Mouse (Mus musculus) lung, postnatal 4 days (tissue): ENCODE data around the gene Scin.
"Not testable (repeated sequence)": the region's sequence is repeated elsewhere in the genome, so short reads cannot be mapped to it uniquely, and the experiment has no call there.

Experiments used
- DNase-seq, 2 experiments: peaks; one replicate each; pipeline ENCODE4 v3.0.0; 2021

Scin gene

DNA sequence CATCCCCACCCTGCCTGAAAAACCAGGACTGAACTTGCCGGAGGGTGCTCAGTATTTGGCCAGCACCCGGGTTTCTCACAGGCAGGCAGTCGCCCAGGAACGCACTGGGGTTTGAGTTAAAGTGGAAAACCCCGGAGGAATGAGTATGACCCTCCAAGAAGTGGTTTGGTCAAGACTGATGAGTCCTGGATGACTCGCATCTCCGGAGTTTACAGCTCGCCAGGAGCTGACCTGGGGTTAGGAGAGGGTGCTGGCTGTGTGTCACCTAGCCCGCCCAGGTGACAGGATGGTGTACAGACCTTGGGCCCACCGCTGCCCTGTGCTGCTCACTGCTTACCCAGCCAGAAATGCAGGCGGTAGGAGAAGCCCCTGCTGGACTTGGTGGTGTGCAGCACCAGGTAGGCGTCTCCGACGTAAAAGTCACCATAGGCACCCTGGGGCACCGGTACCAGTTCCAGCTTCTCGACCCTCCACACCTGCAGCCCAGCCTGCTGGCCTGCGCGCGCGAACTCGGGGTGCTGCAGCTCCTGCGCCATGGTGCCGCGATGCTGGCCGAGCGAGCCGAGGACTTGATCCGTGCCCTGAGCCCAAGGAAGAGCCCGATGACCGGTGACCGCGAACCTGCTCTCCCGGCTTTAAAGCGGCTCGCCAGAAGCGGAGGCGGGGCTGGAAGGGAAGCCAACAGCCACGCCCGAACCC lies at the start of gene Scin:
Gene Scin, minus strand, starts transcription at position 656 of the 699 bp plus-strand sequence.
- DNase-seq: peak in 1 of 2 experiments; percentile 22

DNA sequence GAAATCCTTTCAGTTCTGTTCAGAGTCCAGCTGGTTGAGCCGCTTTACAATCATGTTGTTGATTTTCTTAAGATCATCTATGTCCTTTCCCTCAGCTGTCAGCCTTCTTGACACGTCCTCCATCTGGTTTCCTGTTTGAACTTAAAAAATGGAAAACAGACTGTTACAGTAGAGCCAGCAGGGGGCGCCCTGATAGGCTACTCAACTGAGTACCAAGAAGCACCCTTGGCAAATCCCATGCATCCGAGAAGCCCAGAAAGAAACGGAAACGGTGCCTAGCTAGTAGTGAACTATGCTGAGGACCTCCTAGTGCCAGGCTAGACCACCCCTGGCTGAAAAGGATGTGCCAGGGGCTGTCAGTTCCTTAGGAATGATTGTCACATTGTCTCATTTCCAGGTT lies 43.1 kb upstream of the Scin start:
- peak in 1 of 2 experiments; percentile 24 for DNase-seq

DNA sequence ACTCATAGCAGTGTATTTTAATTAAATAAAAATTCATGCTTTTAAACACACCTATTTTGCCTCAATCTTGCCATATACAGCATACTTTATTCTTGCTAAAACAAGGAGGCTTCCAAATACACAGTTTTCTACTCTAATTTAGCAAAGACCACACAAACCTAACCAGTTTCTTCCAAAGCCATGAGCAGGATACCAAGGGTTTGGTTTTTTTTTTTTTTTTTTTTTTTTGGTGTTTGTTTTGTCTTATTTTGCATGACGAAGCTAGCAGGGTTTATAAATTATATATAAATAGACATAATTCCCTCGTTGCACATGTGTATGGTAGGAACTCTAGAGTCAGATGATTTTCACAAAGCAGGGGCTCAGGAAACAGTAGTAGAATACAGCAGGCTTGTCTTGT lies 42.1 kb upstream of the Scin start:
- DNase-seq: no peak

DNA sequence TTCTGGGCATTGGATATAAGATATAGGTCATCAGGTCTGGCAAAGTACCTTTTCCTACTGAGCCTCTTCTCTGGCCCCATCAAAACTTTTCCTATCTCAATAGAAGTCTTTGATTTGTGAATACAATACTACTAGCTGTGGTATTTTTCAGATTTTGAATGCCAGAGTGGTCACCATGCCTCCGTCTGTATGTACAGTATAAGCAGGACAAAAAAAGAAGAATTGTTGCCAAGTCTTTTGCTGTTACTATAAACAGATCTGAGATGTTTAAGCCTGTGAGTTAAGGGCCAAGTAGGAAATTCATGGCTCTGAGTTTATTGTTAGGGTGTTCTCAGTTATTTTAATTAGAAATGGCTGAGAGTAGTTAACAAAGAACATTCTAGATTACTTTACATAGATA lies 41.1 kb upstream of the Scin start:
- DNase-seq: not testable (repeated sequence)

DNA sequence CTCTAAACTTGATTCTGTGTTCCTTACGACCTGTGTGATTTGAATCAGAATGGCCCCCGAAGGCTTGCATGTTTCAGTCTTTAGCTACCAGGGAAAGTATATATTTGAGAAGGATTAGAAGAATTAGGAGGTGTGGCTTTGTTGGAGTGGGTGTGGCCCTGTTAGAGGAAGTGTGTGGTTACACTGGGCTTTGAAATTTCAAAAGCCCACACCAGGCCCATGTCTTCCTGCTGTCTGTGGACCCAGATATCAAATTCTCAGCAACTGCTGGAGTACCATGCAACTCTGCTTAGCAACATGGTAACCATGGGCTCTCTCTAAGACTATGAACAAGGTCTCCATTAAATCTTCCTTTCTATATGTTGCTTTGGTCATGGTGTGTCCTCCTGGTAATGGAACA lies 37.6 kb upstream of the Scin start:
- DNase-seq: no peak

DNA sequence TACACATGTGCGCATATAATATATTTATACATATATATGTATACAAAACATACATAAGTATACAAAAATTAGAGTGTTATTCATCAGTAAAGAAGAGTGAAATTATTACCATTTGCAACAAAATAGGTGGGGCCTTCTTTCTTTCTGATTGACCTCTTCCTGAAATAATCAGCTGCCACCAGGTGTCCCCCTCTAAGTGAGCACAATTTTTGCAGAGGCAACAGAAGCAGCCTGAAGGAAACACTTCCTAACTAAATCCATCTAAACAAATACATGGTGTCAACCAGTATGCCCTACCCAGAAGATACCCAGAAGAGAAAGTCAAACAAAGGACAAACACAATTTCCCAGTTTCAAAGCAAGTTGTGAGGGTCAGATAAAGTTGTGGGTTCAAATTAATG lies 35.6 kb upstream of the Scin start:
- DNase-seq: no peak

DNA sequence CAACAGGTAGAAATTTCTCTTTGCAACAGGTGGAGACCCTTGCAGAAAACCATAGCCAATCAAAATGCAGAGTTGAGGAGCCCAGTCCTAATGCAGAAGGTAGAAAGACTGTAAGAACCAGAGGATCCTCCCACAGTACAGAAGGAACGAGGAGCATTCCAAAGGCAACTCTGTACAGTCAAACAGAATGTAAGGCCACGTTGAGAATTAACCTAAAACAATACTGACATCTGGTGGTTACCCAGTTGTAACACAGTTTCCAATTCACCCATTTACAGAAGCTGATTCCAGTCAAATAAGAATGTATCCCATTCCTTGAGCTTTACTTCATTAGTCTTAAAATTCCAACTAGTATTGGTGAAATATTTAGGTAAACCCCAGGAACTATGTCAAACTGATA lies 30.6 kb upstream of the Scin start:
- DNase-seq: no peak

DNA sequence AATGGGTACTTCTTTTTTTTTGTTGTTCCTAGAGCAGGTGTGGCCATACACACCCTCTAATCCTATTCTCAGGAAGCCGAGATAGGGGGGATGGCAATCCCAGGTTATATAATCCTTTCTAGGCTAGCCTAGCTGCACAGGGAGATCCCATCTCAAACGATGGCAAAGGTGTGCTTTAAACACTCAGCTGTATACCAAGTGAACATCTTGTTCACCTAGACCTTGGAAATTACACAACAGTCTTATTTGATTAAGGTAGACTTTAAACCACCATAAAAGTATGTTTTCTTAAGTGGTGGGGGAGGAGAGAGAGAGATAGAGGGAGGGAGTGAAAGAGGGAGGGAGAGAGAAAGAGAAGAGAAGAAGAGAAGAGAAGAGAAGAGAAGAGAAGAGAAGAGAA lies 26.7 kb upstream of the Scin start:
- no peak for DNase-seq

DNA sequence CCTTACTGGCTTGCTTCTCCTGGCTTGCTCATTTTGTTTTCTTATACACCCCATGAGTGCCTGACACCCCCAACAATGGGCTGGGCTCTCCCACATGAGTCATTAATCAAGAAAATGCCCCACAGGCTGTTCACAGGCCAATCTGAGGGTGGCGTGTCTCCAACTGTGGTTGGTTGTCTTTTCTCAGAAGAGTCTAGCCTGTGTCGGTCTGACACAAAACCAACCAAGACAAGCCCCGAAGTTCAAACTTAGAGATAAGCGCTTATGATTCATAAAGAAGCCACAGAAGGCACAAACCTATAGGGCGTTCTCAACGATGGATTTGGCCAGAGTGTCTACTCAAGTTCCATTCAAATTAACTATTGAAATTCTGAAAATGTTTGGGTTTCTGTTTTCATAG lies 20.2 kb upstream of the Scin start:
- no peak for DNase-seq

DNA sequence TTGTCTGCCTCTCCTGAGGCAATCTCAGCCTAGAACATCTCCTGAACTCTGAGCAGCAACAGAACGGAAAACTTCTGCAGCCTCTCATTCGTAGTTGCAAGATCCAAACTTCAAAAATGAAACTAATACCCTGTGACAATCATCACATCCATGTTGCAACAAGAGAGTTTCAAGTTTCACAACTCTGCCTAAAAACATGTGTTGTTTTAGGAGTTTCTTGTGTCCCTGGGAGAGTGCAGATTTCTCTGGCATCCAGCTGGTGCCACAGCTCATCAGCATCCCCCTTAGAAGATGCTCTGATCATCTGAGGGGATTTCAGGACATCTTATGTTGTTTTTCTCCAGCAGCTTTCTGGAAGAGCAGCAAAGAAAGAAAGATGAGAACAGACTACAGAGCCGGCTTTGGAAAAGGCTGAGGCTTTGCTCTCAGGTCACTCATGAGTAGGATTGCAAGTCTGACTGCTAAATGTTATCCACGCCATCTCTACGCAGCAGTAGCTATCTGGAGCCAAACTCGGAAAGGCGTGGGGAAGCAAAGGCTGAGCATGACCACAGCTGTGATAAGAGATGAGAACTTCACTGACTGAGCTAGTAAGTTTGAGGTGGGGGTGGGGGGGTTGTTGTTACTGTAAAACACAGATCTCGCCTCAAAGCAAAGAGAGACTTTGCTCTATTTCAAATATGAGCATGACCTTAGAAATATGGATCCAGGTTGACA lies 18.5 kb upstream of the Scin start:
- DNase-seq: no peak

DNA sequence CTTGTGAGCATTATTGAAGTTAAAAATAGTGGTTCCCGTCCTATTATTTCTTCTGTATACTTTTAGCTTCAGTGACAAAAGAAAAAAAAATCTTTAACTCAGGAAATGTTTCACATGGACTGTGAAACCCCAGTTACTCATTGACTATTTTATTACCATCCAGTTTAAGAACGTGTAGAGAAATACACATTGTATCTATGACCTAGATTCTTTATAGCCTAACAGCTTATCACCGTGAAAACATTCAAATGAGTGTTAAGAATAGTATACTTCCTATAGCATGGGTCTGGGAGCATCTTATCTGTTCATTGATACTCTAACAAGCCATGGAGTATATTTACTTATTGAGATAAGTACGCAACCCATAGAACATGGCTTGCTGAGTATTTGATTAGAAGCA lies 13.3 kb upstream of the Scin start:
- DNase-seq: no peak

DNA sequence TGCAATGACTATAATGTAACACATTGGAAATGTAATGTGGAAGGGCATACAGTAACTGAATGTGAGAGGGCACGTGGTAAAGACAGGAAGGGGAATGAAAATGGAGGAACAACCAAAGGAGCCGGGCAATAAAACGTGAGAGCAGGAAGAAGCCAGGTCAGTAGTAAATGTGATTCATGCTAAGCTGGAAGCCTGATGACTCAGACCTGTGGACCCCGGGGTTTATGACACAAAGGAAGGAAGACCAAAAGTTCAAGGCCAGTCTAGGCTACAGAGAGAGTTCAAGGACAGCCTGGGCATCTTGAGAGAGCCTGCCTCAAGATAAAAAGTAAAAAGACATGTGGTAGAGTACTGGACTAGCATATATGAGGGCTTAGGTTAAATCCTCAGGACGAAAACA lies 12.5 kb upstream of the Scin start:
- no peak for DNase-seq

DNA sequence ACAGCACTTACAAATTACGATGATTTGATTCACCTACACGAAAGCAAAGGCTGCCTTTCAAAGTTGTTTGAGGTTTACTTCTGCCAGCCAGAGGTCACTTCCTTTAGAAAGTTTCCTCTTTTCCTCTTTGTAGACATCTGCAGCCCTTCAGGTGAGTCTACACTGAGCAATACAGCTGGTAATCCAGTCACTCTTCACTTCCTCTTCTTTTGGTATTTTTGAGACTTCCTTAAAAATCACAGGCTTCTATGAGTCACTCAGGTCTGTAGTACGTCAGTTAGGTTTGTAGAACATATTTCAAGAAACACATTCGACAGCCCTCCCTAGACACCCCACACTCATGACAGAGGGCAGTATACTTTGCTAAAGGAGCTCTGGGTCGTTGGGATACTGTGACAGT lies 6.7 kb upstream of the Scin start:
- no peak for DNase-seq

DNA sequence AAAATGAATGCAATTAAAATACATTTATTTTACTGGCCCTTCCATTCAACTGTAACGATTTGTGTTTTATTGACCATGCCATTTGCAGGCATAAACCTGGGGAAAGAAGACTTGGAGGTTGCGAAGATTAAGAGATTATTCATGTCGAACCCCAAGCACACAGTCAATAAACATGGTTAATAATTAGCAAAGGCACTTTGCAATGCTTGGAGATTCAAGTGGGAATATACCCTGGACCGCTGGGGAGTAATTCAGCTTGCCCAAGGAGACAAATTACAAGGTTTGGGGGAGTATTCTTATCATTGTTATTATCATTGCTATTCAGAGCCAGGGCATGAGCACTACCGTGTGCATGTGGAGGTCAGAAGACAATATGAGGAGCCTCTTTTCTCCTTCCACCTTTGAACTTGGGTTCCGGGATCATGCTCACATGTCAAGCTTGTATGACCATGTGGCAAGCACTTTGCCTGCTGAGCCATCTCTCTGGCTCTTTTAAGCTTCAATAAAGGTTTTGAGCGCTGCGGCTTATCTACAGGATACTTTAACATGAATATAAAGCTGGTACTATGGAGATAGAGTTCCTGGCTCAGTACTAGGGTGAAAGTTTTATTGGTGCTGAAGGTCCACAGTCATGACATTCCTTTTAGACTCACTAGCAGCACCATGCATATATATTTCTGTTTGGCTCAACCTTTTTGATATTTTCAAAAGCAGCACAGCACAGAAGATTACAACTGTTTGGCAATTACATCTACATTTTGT lies 5.6 kb upstream of the Scin start:
- DNase-seq: no peak

DNA sequence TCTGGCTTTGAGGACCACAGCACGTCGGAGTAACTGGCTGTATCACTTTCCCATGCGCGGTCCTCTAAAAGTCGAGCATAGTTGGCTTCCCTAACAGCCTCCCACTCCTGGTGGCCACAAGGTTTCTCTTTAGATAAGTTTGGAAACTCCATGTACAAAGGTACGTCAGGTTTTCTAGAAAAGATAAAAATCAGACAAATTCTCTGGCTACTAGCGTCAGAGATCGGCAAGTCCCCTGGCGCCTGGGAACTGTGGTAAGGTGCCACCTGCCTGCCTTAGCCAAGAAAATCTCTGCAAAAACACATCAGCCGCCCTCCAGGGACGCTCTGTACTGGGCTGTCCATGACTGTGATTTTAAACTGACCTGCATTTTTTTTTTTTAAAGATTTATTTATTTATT lies 501 bp upstream of the Scin start:
- DNase-seq: no peak

DNA sequence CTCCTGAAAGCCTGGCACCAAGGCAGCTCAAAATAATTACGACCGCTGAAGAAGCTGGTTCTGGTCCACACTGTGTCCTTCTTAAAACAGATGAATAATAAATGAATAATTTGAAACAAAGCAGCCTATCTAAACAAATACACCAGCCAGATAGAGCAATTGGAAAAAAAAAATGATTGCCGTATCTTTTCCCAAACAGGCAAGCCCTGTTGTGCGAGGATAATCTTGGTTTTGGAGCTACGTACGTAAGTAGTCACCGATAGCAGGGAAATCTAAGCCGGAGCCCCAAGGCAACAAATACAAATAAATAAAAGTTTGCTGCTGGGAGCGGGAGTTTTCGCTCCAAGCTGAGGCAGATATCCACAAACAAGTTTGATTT lies 845 bp downstream of the Scin start:
- no peak for DNase-seq

DNA sequence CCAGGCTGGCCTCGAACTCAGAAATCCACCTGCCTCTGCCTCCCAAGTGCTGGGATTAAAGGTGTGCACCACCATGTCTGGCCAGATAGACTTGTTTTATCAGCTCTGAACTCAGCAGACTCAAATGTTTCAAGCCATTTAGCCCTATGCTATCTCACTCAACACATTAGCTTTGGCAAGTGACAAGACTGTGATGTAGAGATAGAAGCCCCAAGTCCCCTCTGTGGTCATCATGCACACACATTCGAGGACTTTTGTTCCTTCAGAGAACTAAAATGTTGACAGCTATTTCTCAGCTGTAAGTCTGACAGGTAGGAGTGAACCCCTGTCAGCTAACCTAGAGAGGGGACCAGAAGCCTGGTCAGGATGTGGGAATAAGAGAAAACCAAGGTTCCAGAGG lies 15.2 kb downstream of the Scin start:
- DNase-seq: no peak

DNA sequence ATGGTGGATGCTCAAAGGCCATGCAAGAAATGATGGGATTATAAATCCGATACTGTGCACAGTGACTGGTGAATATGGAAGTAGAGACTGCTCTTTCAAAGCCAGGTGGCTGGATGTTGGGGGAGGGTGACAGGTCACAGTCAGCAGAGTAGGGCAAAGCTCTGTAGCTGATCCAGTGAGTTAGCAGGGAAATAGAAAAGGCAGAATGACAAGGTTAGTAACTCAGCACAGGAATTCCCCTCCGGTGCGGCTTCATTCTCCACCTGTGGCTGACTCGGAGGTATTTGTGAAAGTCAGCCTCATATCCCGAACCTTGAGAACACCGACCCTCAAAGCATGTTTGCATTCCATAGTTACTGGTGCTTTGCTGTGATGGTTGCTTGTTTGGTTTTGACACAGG lies 17.0 kb downstream of the Scin start:
- DNase-seq: no peak

DNA sequence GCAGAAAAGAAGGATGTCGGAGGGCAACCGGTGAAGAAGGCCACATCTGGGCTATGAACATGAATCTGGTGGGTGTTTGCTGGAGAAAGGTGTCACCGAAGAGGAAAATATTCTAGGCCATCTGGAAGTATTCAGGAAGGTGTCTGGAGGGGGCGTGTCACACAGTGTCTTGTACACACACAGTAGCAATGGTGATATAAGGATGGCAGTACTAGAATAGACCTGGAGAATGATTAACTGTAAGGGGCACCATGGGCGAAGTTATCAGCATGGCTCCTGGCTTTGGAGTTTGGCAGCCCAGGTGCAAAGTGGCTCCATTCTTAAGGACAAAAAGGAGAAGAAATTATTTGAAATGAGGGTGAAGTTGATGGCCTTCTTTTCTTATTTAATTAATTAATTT lies 17.8 kb downstream of the Scin start:
- no peak for DNase-seq

DNA sequence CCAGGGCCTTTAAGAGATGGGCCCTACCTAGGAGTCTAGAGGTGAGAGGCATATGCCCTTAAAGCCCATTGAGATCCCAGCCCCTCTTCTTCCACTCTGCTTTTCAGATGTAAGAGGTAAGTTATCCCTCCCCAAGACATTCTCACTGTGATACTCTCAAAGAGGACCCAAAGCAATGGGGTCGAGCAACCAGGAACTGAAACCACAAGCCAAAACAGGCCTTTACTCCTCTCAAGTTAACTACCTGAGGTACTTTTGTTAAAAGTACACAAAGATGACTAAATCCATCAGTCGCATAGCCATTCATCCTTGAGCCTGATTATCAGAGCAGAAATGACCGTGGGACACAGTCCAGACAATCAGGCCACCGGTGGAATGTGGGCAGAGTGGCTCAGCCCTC lies 19.1 kb downstream of the Scin start:
- no peak for DNase-seq

DNA sequence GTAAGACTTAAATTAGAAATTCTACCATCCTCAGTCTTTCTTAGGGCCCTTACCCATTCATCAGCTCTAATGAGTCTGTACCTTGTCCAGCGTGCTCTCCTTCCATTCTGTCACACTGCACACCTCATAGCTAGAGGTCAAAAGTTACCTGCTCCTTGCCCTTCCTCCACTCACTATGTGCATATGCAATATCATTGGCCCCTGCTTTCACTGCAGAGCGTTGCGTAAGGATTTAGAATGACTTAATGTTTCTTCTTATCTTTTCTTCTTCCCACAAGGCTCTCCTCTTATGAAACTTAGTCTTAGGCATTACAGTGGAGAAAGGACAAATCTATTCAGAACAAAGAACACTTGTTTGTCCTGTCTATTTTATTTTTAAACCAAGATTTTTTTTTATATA lies 20.0 kb downstream of the Scin start:
- no peak for DNase-seq

DNA sequence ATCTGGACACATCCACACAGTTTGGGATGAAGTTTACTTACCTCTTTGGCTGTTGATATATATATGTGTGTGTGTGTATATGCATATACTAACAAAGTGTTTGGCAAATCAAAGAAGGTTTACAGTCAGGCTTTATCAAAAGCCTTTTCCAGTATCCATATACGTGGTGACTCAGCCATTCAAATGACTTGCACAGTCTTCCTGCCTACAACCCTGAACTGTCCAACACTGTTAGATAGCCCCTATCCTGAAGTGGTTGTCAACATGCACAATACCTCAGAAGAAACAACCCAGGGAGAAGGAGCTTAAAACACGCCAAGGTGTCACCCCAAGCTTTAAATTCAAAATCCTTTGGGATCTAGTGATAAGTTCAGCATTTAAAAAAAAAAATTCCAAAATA lies 20.4 kb downstream of the Scin start:
- DNase-seq: no peak

DNA sequence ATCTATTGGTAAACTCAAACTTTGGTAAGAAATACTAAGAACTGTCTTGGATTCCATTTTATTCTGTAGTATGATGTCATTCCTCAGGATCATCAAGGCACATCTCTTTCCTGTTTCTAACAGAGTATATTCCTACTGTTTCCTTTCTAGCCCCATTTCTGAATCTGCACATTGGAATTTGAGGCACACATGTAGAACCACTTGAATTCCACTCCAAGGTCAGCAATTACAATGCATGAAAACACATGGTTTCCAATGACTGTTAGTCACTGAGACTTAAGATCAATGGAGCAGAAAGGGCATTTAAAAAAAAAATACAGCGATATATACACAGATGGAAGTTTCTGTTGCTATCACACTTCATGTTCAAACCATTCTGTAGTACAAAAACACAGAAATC lies 24.8 kb downstream of the Scin start:
- DNase-seq: no peak

DNA sequence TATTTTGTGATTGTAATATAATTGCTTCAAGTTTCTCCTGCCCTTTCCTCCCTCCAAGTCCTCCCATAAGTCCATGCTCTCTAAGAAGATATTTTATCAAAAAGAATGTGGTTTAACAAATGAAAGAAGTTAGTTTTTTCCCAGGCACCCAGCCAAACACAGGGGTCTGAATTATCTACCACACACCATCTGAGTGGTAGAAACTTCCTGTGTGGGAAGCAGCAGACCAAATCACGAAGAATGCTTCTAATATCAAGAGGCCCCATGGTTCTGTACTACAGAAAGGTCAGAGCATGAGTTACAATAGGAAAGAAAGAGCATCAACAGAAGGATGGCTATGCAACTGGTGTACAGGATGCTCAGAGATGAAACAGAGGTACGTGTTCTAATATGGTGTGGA lies 25.9 kb downstream of the Scin start:
- DNase-seq: no peak
